ENCODE assay signal across 7 mouse cellular contexts in genomic region chr11:86581250-86581753, GRCm38 (mm10). TPM values are rescaled to one million over a fixed set of nuclear protein-coding genes. Genes with fewer than 3 reads are reported as not detected.
DNase-seq lines count a peak whose midpoint lies in the region; ATAC-seq and TF ChIP-seq lines count a peak whose summit lies in the region.

No protein-coding gene starts in this region.

- no peak for TF ChIP-seq POLR2A in ES-Bruce4 (IDR thresholded peaks at IDR 0.05; ENCODE audit: insufficient read depth, low read length)

- H3K36me3 ChIP-seq in ES-Bruce4 (ENCODE audit: control insufficient read depth, insufficient read depth, low read length, poor library complexity, severe bottlenecking) = peaks cover 5% of the 10 kb centered on the region
- H3K36me3 ChIP-seq in heart, embryonic 15.5 days = no peaks in the 10 kb centered on the region
- no peaks in the 10 kb centered on the region for H3K36me3 ChIP-seq in limb, embryonic 15.5 days

- no peak for ATAC-seq in heart, embryonic 15.5 days (replicated peaks; ENCODE audit: insufficient number of reproducible peaks, insufficient read depth, low FRiP score, low read depth)
- ATAC-seq in limb, embryonic 15.5 days (ENCODE audit: insufficient number of reproducible peaks, low FRiP score, low TSS enrichment, low read depth) = no peak
- peak; percentile 57 for ATAC-seq in neutrophil, adult 5-6 weeks (ENCODE audit: extremely low read depth, insufficient number of reproducible peaks, low FRiP score, poor library complexity, severe bottlenecking)

- peaks cover 14% of the 10 kb centered on the region for H3K4me1 ChIP-seq in ES-Bruce4 (ENCODE audit: control insufficient read depth, insufficient read depth, low read length)
- peaks cover 58% of the 10 kb centered on the region for H3K4me1 ChIP-seq in heart, embryonic 15.5 days (replicated peaks)
- peaks cover 19% of the 10 kb centered on the region for H3K4me1 ChIP-seq in limb, embryonic 15.5 days

- H3K27me3 ChIP-seq in ES-Bruce4 (ENCODE audit: control insufficient read depth, insufficient read depth, low read length, poor library complexity, severe bottlenecking) = no peaks in the 10 kb centered on the region
- no peaks in the 10 kb centered on the region for H3K27me3 ChIP-seq in heart, embryonic 15.5 days
- no peaks in the 10 kb centered on the region for H3K27me3 ChIP-seq in limb, embryonic 15.5 days

- TF ChIP-seq EP300 in ES-Bruce4 (IDR thresholded peaks at IDR 0.05; ENCODE audit: insufficient read depth, low read depth, low read length) = no peak

- peak; percentile 59 for DNase-seq in c-Kit-positive CD71-negative TER-119-negative erythroid progenitor cells, embryonic 14.5 days (ENCODE audit: low read depth)
- no peak for DNase-seq in urinary bladder, postnatal 4 days (ENCODE audit: low spot score in 2 of 2)
- no peak for DNase-seq in layer of hippocampus, adult 9-11 months

- peak overlapping the region; percentile 58 for H3K4me2 ChIP-seq in heart, embryonic 15.5 days
- H3K4me2 ChIP-seq in limb, embryonic 15.5 days = no peak overlapping the region

- no peak overlapping the region for H3K4me3 ChIP-seq in ES-Bruce4 (ENCODE audit: low read depth, low read length)
- peak overlapping the region; percentile 31; the same call in 1 of the 2 replicates for H3K4me3 ChIP-seq in heart, embryonic 15.5 days
- H3K4me3 ChIP-seq in limb, embryonic 15.5 days = no peak overlapping the region

- H3K27ac ChIP-seq in ES-Bruce4 (ENCODE audit: insufficient read depth, low read length) = peak overlapping the region; percentile 44
- peak overlapping the region; percentile 87 for H3K27ac ChIP-seq in heart, embryonic 15.5 days
- H3K27ac ChIP-seq in limb, embryonic 15.5 days = peak overlapping the region; percentile 51; the same call in 1 of the 2 replicates

- H3K9me3 ChIP-seq in ES-Bruce4 (replicated peaks; ENCODE audit: control insufficient read depth, insufficient read depth, low read length, poor library complexity, severe bottlenecking) = no peaks in the 10 kb centered on the region
- no peaks in the 10 kb centered on the region for H3K9me3 ChIP-seq in heart, embryonic 15.5 days (replicated peaks)
- H3K9me3 ChIP-seq in limb, embryonic 15.5 days = no peaks in the 10 kb centered on the region

- TF ChIP-seq CTCF in ES-Bruce4 (IDR thresholded peaks at IDR 0.05; ENCODE audit: low read depth, low read length) = no peak

- H3K9ac ChIP-seq in ES-Bruce4 (ENCODE audit: low read depth, poor library complexity, severe bottlenecking) = no peak overlapping the region
- peak overlapping the region; percentile 45; the same call in 1 of the 2 replicates for H3K9ac ChIP-seq in heart, embryonic 15.5 days
- no peak overlapping the region for H3K9ac ChIP-seq in limb, embryonic 15.5 days

- WGBS in heart, embryonic 15.5 days = 15% methylated on average over 11 of the region's 11 CpGs
- WGBS in limb, embryonic 15.5 days = 63% methylated on average over 11 of the region's 11 CpGs

RNA-seq across cellular contexts. Expression of gene Tubd1, which starts 36.5 kb away (rescaled TPM):
- polyA plus RNA-seq in ES-Bruce4 (2011; ENCODE audit: insufficient read depth, insufficient read length, low read depth, missing spikeins) = 9.7 and 12.1 TPM in 2 replicates
- polyA plus RNA-seq in heart, embryonic 15.5 days (2015; fragmentation: Nextera tagmentation; extraction: Ambion mirVana) = 11.7 and 13.1 TPM in 2 replicates
- polyA plus RNA-seq in limb, embryonic 15.5 days (2015; fragmentation: Nextera tagmentation; extraction: Ambion mirVana) = 11.1 and 11.3 TPM in 2 replicates
- total RNA-seq in neutrophil, adult 5-6 weeks (2017) = 6.4 and 6.9 TPM in 2 replicates

RNA-seq across cellular contexts. Expression of gene Rps6kb1, which starts 36.7 kb away (rescaled TPM):
- 82.2 and 86.3 TPM in 2 replicates for polyA plus RNA-seq in ES-Bruce4 (2011; ENCODE audit: insufficient read depth, insufficient read length, low read depth, missing spikeins)
- polyA plus RNA-seq in heart, embryonic 15.5 days (2015; fragmentation: Nextera tagmentation; extraction: Ambion mirVana) = 38.4 and 44.1 TPM in 2 replicates
- polyA plus RNA-seq in limb, embryonic 15.5 days (2015; fragmentation: Nextera tagmentation; extraction: Ambion mirVana) = 73.2 and 74.5 TPM in 2 replicates
- total RNA-seq in neutrophil, adult 5-6 weeks (2017) = 52.5 and 55.4 TPM in 2 replicates
